Mouse (Mus musculus) neural tube, embryonic 15.5 days (tissue): ENCODE results near the gene Gfer. TPM values are rescaled to one million over a fixed set of nuclear protein-coding genes. Genes with fewer than 3 reads are reported as not detected.

Experiments
- ATAC-seq: fragments of 200-750 bp; cut with Nextera tagmentation; 2 replicates; pipeline ENCODE4 v1.8.0; 2017; ENCODE audit warnings: mild to moderate bottlenecking, moderate TSS enrichment, moderate library complexity; ENCODE audit not compliant: low FRiP score
- H3K27ac ChIP-seq: fragments of 300-500 bp; sonication (generic); replicated peaks from 2 replicates; pipeline ENCODE4 v1.5.1; 2015; ENCODE audit warnings: mild to moderate bottlenecking, inconsistent platforms
- H3K27me3 ChIP-seq: fragments of 300-500 bp; sonication (generic); replicated peaks from 2 replicates; pipeline ENCODE4 v1.6.1; 2015; ENCODE audit warnings: inconsistent platforms
- H3K36me3 ChIP-seq: fragments of 300-500 bp; sonication (generic); 2 replicates; pipeline ENCODE4 v1.6.1; 2015; ENCODE audit warnings: inconsistent platforms
- H3K4me1 ChIP-seq: fragments of 300-500 bp; sonication (generic); 2 replicates; pipeline ENCODE4 v1.6.1; 2015; ENCODE audit warnings: inconsistent platforms
- H3K4me2 ChIP-seq: fragments of 300-500 bp; sonication (generic); 2 replicates; pipeline ENCODE4 v1.6.1; 2015; ENCODE audit warnings: inconsistent platforms, mild to moderate bottlenecking, moderate library complexity
- H3K4me3 ChIP-seq: fragments of 300-500 bp; sonication (generic); replicated peaks from 2 replicates; pipeline ENCODE4 v1.5.1; 2015; ENCODE audit warnings: mild to moderate bottlenecking, inconsistent platforms
- H3K9ac ChIP-seq: fragments of 300-500 bp; sonication (generic); replicated peaks from 2 replicates; pipeline ENCODE4 v1.6.1; 2015; ENCODE audit warnings: mild to moderate bottlenecking, inconsistent platforms
- H3K9me3 ChIP-seq: fragments of 300-500 bp; sonication (generic); replicated peaks from 2 replicates; pipeline ENCODE4 v1.6.1; 2016; ENCODE audit warnings: inconsistent platforms
- WGBS: fragments of 180-500 bp; shearing (Covaris S2); methylation state at CpG from one replicate; pipeline ENCODE4 v1.1.7; 2015; ENCODE audit warnings: mixed read lengths; 5-methylcytosine and 5-hydroxymethylcytosine counted together
- polyA plus RNA-seq: library from polyadenylated mRNA; unstranded; fragments of >200 nt; fragmentation: Nextera tagmentation; extraction: Ambion mirVana; gene quantifications from 2 replicates; pipeline ENCODE4 v1.2.1, GENCODE M21; 2015

The Gfer gene
- 36.5 and 37.9 TPM in 2 replicates for polyA plus RNA-seq

DNA sequence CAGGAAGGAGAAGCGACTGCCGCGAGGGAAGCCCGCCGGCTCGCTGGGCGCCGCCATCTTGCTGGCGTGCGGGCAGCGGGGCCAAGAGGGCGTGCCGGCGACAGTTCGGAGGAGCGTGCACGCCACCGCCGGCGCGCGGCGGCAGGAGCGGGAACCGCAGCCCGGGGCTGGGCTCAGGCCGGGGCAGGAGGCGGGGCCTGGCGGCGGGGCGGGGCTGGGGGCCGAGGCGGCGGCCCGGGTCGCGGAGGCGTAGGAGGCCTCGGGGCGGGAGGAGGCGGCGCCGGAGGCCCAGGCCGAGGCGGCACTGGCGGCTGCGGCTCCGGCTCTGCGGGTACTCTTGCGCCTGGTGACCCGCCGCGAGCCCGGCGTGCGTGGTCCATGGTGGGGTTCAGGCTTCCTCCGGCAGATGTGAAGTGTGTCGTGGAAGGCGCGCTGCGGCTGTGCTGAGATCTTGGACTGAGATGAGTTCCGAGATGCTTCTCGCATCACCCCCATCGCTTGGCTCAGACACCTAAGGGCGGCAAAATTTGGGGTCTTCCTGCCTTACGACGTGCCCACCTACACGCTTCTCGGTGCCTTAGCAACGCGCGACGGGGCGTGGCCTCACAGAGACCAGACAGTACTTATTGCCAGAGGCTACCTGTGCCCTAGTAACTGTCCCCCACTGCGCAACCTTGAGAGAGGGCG is at the start of gene Gfer, which contains the start of gene Noxo1:
Gfer (minus strand) TSS at position 146 of the 687 bp plus-strand sequence.
Noxo1 (plus strand) TSS at position 224 of the 687 bp plus-strand sequence.
- Histone ChIP-seq H3K9ac (peak within 1 kb of the TSS; percentile 84), H3K27me3 (no peaks in the 10 kb centered on the region), H3K36me3 (peaks cover 30% of the 10 kb centered on the region), H3K4me2 (peak within 1 kb of the TSS; percentile 76), H3K9me3 (no peaks in the 10 kb centered on the region), H3K4me3 (peak within 1 kb of the TSS; percentile 60), H3K27ac (peak within 1 kb of the TSS; percentile 93), H3K4me1 (peaks cover 41% of the 10 kb centered on the region)
- WGBS = under 1% methylated on average over 65 of the region's 76 CpGs
- peak; percentile 93 for ATAC-seq

GRCm38 (mm10) chr17:24744381-24744780 is 48.4 kb upstream of the Gfer start:
- Histone ChIP-seq H3K4me3 (no peak overlapping the region), H3K27me3 (peaks cover 17% of the 10 kb centered on the region), H3K9ac (no peak overlapping the region), H3K36me3 (peaks cover 7% of the 10 kb centered on the region; the same call in 1 of the 2 replicates), H3K4me2 (no peak overlapping the region), H3K9me3 (no peaks in the 10 kb centered on the region), H3K4me1 (no peaks in the 10 kb centered on the region), H3K27ac (no peak overlapping the region)
- 68% methylated on average over 3 of the region's 3 CpGs for WGBS
- ATAC-seq = no peak

- Histone ChIP-seq H3K27me3 (peaks cover 14% of the 10 kb centered on the region), H3K4me2 (no peak overlapping the region), H3K36me3 (peaks cover 7% of the 10 kb centered on the region; the same call in 1 of the 2 replicates), H3K27ac (no peak overlapping the region), H3K9ac (no peak overlapping the region), H3K4me3 (no peak overlapping the region), H3K4me1 (no peaks in the 10 kb centered on the region), H3K9me3 (no peaks in the 10 kb centered on the region)
- WGBS = 71% methylated on average over 5 of the region's 5 CpGs
- ATAC-seq = no peak
These were observed 47.9 kb upstream of the Gfer start for GRCm38 (mm10) chr17:24743896-24744295.

- Histone ChIP-seq H3K4me1 (peaks cover 6% of the 10 kb centered on the region), H3K27ac (no peak overlapping the region), H3K4me2 (no peak overlapping the region), H3K9me3 (no peaks in the 10 kb centered on the region), H3K4me3 (no peak overlapping the region), H3K36me3 (peaks cover 7% of the 10 kb centered on the region; the same call in 1 of the 2 replicates), H3K27me3 (0 out of 2 replicates have a peak, but pooled peaks cover 5% of the 10 kb centered on the region), H3K9ac (no peak overlapping the region)
- WGBS = 84% methylated on average over 8 of the region's 8 CpGs
- ATAC-seq = no peak
These were observed 46.4 kb upstream of the Gfer start for GRCm38 (mm10) chr17:24742307-24742706.

DNA sequence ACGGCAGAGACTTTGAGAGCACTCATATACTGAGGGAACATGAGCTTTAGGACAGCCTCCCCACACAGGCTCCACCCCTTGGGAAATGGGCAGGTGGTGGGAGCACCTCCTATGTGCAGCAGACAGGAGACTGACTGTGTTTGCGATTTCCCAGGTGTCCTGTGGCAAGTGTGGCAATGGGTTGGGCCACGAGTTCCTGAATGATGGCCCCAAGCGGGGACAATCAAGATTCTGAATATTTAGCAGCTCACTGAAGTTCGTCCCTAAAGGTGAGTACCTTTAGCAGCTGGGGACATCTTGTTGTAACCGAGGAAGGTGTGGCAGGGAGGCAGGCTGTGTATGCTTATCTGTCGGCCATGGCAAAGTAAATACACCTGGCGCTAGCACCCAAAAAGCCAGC is 44.0 kb upstream of the Gfer start:
- no peak for ATAC-seq
- H3K27ac ChIP-seq = no peak overlapping the region
- H3K4me1 ChIP-seq = peaks cover 17% of the 10 kb centered on the region
- WGBS = 84% methylated on average over 8 of the region's 8 CpGs
- no peak overlapping the region for H3K4me3 ChIP-seq
- no peaks in the 10 kb centered on the region for H3K27me3 ChIP-seq
- no peak overlapping the region for H3K4me2 ChIP-seq
- no peak overlapping the region for H3K9ac ChIP-seq
- peaks cover 7% of the 10 kb centered on the region; the same call in 1 of the 2 replicates for H3K36me3 ChIP-seq
- no peaks in the 10 kb centered on the region for H3K9me3 ChIP-seq

GRCm38 (mm10) chr17:24738238-24738637 is 42.3 kb upstream of the Gfer start:
- no peaks in the 10 kb centered on the region for H3K27me3 ChIP-seq
- peaks cover 17% of the 10 kb centered on the region for H3K4me1 ChIP-seq
- H3K9ac ChIP-seq = no peak overlapping the region
- WGBS = 85% methylated on average over 4 of the region's 4 CpGs
- H3K4me2 ChIP-seq = no peak overlapping the region
- no peak overlapping the region for H3K27ac ChIP-seq
- no peak overlapping the region for H3K4me3 ChIP-seq
- peaks cover 7% of the 10 kb centered on the region; the same call in 1 of the 2 replicates for H3K36me3 ChIP-seq
- no peaks in the 10 kb centered on the region for H3K9me3 ChIP-seq
- no peak for ATAC-seq

DNA sequence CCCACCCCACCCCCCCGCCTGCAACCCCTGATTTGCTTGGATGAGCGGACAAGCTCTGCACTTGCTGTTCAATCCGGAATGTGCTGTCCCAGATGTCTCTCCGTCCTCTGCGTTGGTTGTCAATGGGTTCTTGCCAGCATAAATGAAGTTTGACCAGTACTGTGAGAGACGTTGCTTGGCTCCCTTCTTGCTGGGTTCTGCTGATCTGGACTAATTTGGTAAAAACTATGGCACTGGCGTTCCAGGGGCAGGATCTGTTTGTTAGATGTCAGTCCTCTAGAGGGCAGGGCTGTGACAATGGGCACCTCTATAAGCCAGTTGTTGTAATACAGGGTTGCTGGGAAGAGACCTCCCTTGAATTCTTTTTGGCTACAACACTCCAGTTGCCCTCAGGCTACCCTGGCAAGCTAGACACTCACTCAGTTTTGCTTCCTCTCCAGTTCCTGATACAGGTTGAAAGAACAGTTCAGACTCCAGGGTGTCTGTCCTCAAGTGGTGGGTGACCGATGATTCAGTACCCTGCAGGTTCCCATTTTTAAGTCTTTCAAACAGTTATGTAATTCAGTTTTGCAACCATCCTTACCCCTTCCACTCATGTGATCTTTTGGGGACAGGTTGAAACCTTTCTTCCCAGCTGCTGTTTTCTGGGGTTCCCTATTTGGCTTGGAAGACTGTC is 41.3 kb upstream of the Gfer start:
- H3K4me3 ChIP-seq = peak overlapping the region; percentile 63
- WGBS = 20% methylated on average over 8 of the region's 8 CpGs
- H3K27ac ChIP-seq = no peak overlapping the region
- no peaks in the 10 kb centered on the region for H3K9me3 ChIP-seq
- no peak for ATAC-seq
- H3K36me3 ChIP-seq = peaks cover 7% of the 10 kb centered on the region; the same call in 1 of the 2 replicates
- H3K4me2 ChIP-seq = peak overlapping the region; percentile 77
- 0 out of 2 replicates have a peak, but pooled peaks cover 3% of the 10 kb centered on the region for H3K27me3 ChIP-seq
- peaks cover 17% of the 10 kb centered on the region for H3K4me1 ChIP-seq
- H3K9ac ChIP-seq = peak overlapping the region; percentile 54

DNA sequence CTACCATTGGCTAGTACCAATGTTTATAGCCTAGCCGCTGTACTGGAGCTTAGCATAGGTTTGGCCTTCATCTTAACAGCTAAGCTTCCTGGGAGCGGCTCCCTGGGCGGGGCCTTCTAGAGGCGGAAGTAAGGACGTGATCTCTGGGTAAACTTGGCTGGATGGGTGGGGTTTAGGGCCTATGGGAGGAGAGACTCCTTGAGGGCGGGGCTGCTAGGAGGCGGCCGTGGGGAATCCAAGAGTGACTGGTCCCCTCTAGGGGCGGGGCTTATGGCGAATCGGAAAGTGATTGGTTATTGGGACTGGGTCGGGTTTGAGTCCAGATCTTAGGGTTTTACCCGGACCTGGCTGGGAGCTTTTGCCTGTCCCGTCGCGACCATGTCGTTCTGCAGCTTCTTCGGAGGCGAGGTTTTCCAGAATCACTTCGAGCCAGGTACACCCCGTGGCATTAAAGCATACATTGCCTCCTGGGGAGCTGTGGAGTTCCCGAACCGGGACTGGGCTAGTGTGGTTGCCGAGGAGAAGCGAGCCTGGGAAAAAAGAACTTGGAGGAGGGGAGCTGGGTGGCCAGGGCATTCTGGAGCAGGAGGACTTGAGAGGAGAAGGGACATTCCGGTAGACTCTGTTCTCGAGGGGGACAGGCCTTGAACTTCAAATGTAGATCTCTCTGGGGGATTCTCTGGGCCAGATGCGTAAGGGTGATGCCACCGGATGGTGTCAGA is 40.5 kb upstream of the Gfer start, which contains the start of gene Msrb1:
Msrb1 (plus strand) TSS at position 313 of the 722 bp plus-strand sequence.
- Histone ChIP-seq H3K4me2 (peak within 1 kb of the TSS; percentile 77), H3K27ac (peak within 1 kb of the TSS; percentile 73), H3K4me1 (peaks cover 17% of the 10 kb centered on the region), H3K27me3 (0 out of 2 replicates have a peak, but pooled peaks cover 4% of the 10 kb centered on the region), H3K36me3 (peaks cover 4% of the 10 kb centered on the region; the same call in 1 of the 2 replicates), H3K9me3 (no peaks in the 10 kb centered on the region), H3K9ac (peak within 1 kb of the TSS; percentile 54), H3K4me3 (peak within 1 kb of the TSS; percentile 63)
- 2% methylated on average over 29 of the region's 29 CpGs for WGBS
- peak; percentile 95 for ATAC-seq

GRCm38 (mm10) chr17:24735446-24735845 is 39.5 kb upstream of the Gfer start:
- 0 out of 2 replicates have a peak, but pooled peaks cover 4% of the 10 kb centered on the region for H3K27me3 ChIP-seq
- no peaks in the 10 kb centered on the region for H3K9me3 ChIP-seq
- 87% methylated on average over 7 of the region's 7 CpGs for WGBS
- no peak overlapping the region for H3K9ac ChIP-seq
- no peak overlapping the region for H3K4me3 ChIP-seq
- H3K4me2 ChIP-seq = peak overlapping the region; percentile 77; the same call in 1 of the 2 replicates
- ATAC-seq = no peak
- H3K36me3 ChIP-seq = no peaks in the 10 kb centered on the region
- H3K4me1 ChIP-seq = peaks cover 17% of the 10 kb centered on the region
- no peak overlapping the region for H3K27ac ChIP-seq

GRCm38 (mm10) chr17:24734513-24734912 is 38.6 kb upstream of the Gfer start:
- Histone ChIP-seq H3K9me3 (no peaks in the 10 kb centered on the region), H3K27ac (no peak overlapping the region), H3K27me3 (0 out of 2 replicates have a peak, but pooled peaks cover 4% of the 10 kb centered on the region), H3K4me3 (no peak overlapping the region), H3K36me3 (no peaks in the 10 kb centered on the region), H3K9ac (no peak overlapping the region), H3K4me1 (peaks cover 17% of the 10 kb centered on the region), H3K4me2 (no peak overlapping the region)
- WGBS = 79% methylated on average over 1 of the region's 1 CpGs
- no peak for ATAC-seq

GRCm38 (mm10) chr17:24733434-24734050 is 37.6 kb upstream of the Gfer start:
- ATAC-seq = no peak
- Histone ChIP-seq H3K9me3 (no peaks in the 10 kb centered on the region), H3K4me3 (no peak overlapping the region), H3K27me3 (0 out of 2 replicates have a peak, but pooled peaks cover 4% of the 10 kb centered on the region), H3K4me2 (no peak overlapping the region), H3K4me1 (peaks cover 17% of the 10 kb centered on the region), H3K9ac (no peak overlapping the region), H3K27ac (no peak overlapping the region), H3K36me3 (no peaks in the 10 kb centered on the region)
- WGBS = 91% methylated on average over 21 of the region's 21 CpGs
